Mouse (Mus musculus) embryonic fibroblast, embryonic 13.5 days (primary cell): Measurements from ENCODE around the gene Myrfl. TPM values are rescaled to one million over a fixed set of nuclear protein-coding genes. Genes with fewer than 3 reads are reported as not detected.

ENCODE experiments used
- H3K27ac ChIP-seq: 2 replicates; pipeline ENCODE4 v1.5.1; 2012; ENCODE audit warnings: low read length, control low read depth, inconsistent platforms; ENCODE audit not compliant: insufficient read depth
- H3K4me1 ChIP-seq: 2 replicates; pipeline ENCODE4 v1.6.1; 2011; ENCODE audit warnings: low read length; ENCODE audit not compliant: control insufficient read depth, insufficient read depth
- H3K4me3 ChIP-seq: 2 replicates; pipeline ENCODE4 v1.5.1; 2011; ENCODE audit warnings: mild to moderate bottlenecking, control low read depth, low read length; ENCODE audit not compliant: insufficient read depth
- CTCF ChIP-seq: IDR thresholded peaks from 2 replicates; pipeline ENCODE4 v1.5.1; 2011; ENCODE audit warnings: mild to moderate bottlenecking, control low read depth, low read length, moderate library complexity, borderline replicate concordance; ENCODE audit not compliant: insufficient read depth
- POLR2A ChIP-seq: IDR thresholded peaks from 2 replicates; pipeline ENCODE4 v1.6.1; 2011; ENCODE audit warnings: low read depth, mild to moderate bottlenecking, control low read depth, low read length, moderate library complexity
- polyA plus RNA-seq: library from polyadenylated mRNA; stranded (reverse); fragments of >200 nt; gene quantifications from 2 replicates; pipeline ENCODE4 v1.2.4, GENCODE M21; 2011; ENCODE audit warnings: low read depth; ENCODE audit not compliant: missing spikeins, insufficient read length

Myrfl gene
- polyA plus RNA-seq, 1 experiment = not detected

DNA sequence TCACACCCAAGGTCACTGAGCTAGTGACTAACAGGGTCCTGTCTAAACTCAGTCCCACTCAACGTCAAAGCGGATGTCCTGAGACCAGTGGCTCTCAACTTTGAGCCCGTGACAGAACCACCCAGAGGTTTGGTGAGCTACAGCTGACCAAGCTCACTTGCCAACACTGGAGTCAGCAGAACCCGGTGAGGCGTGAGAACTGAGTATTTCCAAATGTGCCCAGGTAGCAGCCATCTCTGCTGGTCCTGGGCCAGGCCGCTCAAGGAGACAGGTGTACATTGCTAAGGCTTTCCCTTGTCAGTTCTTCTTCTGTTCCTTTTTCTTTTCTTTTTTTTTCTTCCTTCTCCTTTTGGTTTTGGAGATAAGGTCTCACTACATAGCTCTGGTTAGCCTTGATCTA, 66.0 kb downstream of the Myrfl start:
- H3K4me1 ChIP-seq = no peaks in the 10 kb centered on the region
- H3K4me3 ChIP-seq = no peak overlapping the region
- H3K27ac ChIP-seq = no peak overlapping the region
- TF ChIP-seq CTCF = no peak
- no peak for TF ChIP-seq POLR2A

GRCm38 (mm10) chr10:116828099-116828498, 68.6 kb downstream of the Myrfl start:
- TF ChIP-seq POLR2A (no peak), CTCF (no peak)
- H3K4me1 ChIP-seq = no peaks in the 10 kb centered on the region
- H3K27ac ChIP-seq = no peak overlapping the region

DNA sequence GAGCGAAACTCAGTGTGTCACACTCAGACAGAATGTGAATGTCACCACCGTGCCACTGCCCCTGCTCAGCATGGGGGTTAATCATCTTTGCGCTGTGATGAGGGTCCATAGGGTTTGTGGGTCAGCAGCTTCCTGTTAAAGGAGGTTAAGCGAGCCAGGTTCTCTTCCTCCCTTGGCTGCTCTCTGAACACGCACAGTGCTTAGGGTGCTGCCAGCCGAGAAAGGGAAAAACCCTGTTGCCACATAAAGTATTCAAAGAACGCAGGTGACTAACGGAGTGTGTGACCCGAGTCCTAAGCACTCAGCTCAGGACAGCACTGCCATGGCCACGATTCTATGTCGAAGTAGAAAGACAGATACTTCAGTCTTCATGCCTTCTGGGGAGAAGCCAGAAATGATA, 69.4 kb downstream of the Myrfl start:
- no peak overlapping the region for H3K27ac ChIP-seq
- no peaks in the 10 kb centered on the region for H3K4me1 ChIP-seq
- no peak overlapping the region for H3K4me3 ChIP-seq
- TF ChIP-seq CTCF = no peak
- TF ChIP-seq POLR2A = no peak

More at GRCm38 (mm10) chr10:116828099-116828498, 68.6 kb downstream of the Myrfl start:
- H3K4me3 ChIP-seq = no peak overlapping the region

- Histone ChIP-seq H3K4me3 (no peak overlapping the region), H3K4me1 (no peaks in the 10 kb centered on the region), H3K27ac (no peak overlapping the region)
- TF ChIP-seq CTCF = no peak
- TF ChIP-seq POLR2A = no peak
Observed at GRCm38 (mm10) chr10:116815311-116816060, 81.2 kb downstream of the Myrfl start.

GRCm38 (mm10) chr10:116813150-116813549, 83.6 kb downstream of the Myrfl start:
- TF ChIP-seq POLR2A (no peak), CTCF (no peak)
- no peak overlapping the region for H3K4me3 ChIP-seq
- no peak overlapping the region for H3K27ac ChIP-seq
- no peaks in the 10 kb centered on the region for H3K4me1 ChIP-seq

DNA sequence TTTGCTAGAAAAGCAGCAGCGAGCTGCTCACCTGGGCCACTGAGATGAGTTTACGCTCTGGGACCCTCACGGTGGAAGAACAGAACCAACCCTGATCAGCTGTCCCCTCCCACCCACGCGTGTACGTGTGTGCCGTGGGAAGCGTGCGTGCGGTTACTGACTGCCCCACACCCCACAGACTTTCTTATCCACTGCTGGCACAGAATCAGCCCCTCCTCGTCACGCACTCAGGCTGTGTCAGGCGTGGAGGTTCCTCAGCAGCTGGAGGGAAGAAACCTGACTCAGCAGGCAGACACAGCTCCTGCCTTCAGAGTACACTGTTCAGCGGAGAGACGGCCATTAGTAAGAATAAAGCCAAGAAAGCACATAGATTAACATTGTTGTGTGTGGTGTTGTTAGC, 86.0 kb downstream of the Myrfl start:
- no peak for TF ChIP-seq POLR2A
- TF ChIP-seq CTCF = no peak
- H3K4me3 ChIP-seq = no peak overlapping the region
- H3K4me1 ChIP-seq = no peaks in the 10 kb centered on the region
- no peak overlapping the region for H3K27ac ChIP-seq

DNA sequence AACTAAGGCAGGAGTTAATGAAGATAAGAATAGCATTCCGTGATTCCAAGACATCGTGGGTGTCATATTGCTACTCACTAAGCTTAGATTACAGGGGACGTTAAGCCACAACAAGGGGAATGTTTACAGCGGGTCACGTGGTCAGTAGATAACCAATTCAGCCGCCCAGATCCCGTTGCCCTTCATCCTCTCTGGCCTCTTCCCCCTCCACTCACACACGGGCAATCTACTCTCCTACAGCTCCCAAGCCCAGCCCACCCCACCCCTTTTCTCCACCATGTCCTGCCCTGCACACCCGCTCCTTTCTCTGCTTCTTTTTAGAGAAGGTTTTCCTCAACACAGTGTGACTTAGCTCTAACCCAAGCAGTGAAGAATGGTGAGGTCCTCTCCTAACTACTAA, 87.3 kb downstream of the Myrfl start:
- Histone ChIP-seq H3K4me3 (no peak overlapping the region), H3K4me1 (no peaks in the 10 kb centered on the region), H3K27ac (no peak overlapping the region)
- no peak for TF ChIP-seq CTCF
- no peak for TF ChIP-seq POLR2A

GRCm38 (mm10) chr10:116808556-116809353, 88.0 kb downstream of the Myrfl start:
- no peak for TF ChIP-seq POLR2A
- TF ChIP-seq CTCF = no peak
- H3K27ac ChIP-seq = no peak overlapping the region
- no peak overlapping the region for H3K4me3 ChIP-seq

DNA sequence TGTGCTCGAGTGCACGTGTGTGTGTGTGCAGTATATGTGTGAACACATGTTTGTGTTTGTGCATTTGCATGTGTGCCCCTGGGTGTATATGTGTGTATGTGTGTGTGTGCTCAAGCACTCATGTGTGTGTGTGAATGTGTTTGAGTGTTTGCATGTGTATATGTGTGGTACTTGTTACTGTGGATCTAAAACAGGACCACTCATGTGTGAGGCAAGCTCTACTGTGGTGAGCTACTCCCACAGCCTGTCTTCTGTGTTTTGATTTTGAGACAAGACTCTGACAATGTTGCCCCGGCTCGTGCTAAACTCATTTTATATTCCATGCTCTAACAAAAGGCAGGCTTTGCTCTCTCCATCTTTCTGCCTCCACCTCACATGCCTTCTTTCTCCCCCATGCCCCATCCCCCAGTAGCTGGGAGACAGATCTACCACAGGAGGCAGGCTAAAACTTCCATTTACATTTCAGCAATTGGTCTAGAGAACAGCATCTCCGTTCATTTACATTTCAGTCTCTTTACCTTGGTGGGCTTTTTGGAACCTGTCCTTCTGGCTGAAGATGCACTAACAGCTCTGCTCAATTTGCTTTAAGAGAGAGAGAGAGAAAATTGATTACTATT, 94.4 kb downstream of the Myrfl start:
- Histone ChIP-seq H3K4me3 (no peak overlapping the region), H3K4me1 (no peaks in the 10 kb centered on the region), H3K27ac (no peak overlapping the region)
- no peak for TF ChIP-seq CTCF
- no peak for TF ChIP-seq POLR2A

More at GRCm38 (mm10) chr10:116808556-116809353, 88.0 kb downstream of the Myrfl start:
- no peaks in the 10 kb centered on the region for H3K4me1 ChIP-seq
